Mouse (Mus musculus) fat pad, adult 2 months (tissue): ENCODE results near the gene Stub1.

Experiments used
- DNase-seq: peaks from one replicate; pipeline ENCODE4 v3.0.0-alpha.2; 2011; ENCODE audit warnings: low read depth, low spot score; ENCODE audit errors: extremely low read depth

The Stub1 gene

GRCm38 (mm10) chr17:25837533-25837932, 4.3 kb upstream of the Stub1 start:
- no peak for DNase-seq

- DNase-seq = no peak
These were observed 3.8 kb upstream of the Stub1 start, which contains the start of gene Rhbdl1 for GRCm38 (mm10) chr17:25837076-25837410. Gene Rhbdl1, minus strand, starts transcription at chr17:25837295.

GRCm38 (mm10) chr17:25836397-25837075, 3.3 kb upstream of the Stub1 start:
- DNase-seq = no peak

GRCm38 (mm10) chr17:25835816-25836215, 2.6 kb upstream of the Stub1 start:
- DNase-seq = no peak

- no peak for DNase-seq
These were observed 2.1 kb upstream of the Stub1 start for GRCm38 (mm10) chr17:25835301-25835700.

- DNase-seq = no peak
These were observed 1.5 kb upstream of the Stub1 start for GRCm38 (mm10) chr17:25834595-25835222.

- DNase-seq = no peak
These were observed 874 bp upstream of the Stub1 start for GRCm38 (mm10) chr17:25833961-25834594.

GRCm38 (mm10) chr17:25832436-25833290, 541 bp downstream of the Stub1 start:
- no peak for DNase-seq

- DNase-seq = no peak
These were observed 1.5 kb downstream of the Stub1 start for GRCm38 (mm10) chr17:25831451-25832281.

GRCm38 (mm10) chr17:25830806-25831431, 2.3 kb downstream of the Stub1 start:
- no peak for DNase-seq

- DNase-seq = no peak
These were observed 2.9 kb downstream of the Stub1 start for GRCm38 (mm10) chr17:25830200-25830753.

GRCm38 (mm10) chr17:25829558-25830017, 3.6 kb downstream of the Stub1 start:
- DNase-seq = no peak

- no peak for DNase-seq
These were observed 4.3 kb downstream of the Stub1 start, which contains the start of gene Jmjd8 for GRCm38 (mm10) chr17:25828712-25829557. Gene Jmjd8, plus strand, starts transcription at chr17:25828867.

GRCm38 (mm10) chr17:25828223-25828594, 5.0 kb downstream of the Stub1 start:
- no peak for DNase-seq

GRCm38 (mm10) chr17:25827546-25828222, 5.5 kb downstream of the Stub1 start:
- DNase-seq = no peak

GRCm38 (mm10) chr17:25827011-25827410, 6.2 kb downstream of the Stub1 start:
- DNase-seq = no peak

- DNase-seq = no peak
These were observed 7.1 kb downstream of the Stub1 start for GRCm38 (mm10) chr17:25825984-25826570.

GRCm38 (mm10) chr17:25825311-25825710, 7.9 kb downstream of the Stub1 start:
- DNase-seq = no peak
